Mouse (Mus musculus) central nervous system, embryonic 14 days (tissue): Measurements from ENCODE around the gene Wasf3. TPM values are rescaled to one million over a fixed set of nuclear protein-coding genes. Genes with fewer than 3 reads are reported as not detected.

Experiments
- polyA plus RNA-seq: library from polyadenylated mRNA; depleted of rRNA; stranded (reverse); fragments of >200 nt; gene quantifications from 2 replicates; pipeline ENCODE4 v1.2.3, GENCODE M21; 2012; rRNA removed

Wasf3 gene
- 23.5 and 24.5 TPM in 2 replicates for polyA plus RNA-seq

DNA sequence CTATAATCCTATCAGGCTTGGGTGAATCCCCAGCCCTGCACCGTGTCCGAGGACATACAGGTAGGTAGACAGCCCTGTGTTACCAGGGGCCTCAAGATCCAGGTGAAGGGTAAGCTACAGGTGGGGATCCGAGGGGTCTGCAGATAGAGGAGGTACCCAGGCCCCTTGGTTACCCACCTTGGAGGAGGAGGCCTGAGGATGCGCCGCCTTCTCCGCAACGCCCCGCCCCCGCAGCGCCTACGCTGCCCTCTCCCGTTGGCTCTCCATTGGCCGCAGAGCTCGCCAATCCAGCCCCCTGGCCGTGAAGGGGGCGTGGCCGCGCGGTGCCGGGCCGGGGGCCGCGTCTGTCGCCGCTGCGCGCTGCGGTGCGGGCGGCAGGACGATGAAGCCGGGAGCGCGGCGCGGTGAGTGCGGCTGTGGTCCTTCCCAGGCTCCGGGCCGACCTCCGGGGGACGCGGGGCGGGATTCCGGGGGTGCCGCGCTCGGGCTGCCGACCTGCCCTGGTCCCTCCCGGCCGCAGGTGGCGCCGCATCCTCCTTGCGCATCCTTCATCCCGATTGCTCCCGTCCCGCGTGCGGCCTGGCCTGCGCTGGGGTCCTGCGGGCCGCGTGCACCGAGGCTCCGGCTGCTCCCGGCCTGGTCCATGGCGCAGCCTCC, at the start of gene Wasf3:
TSS of gene Wasf3 (plus strand) at position 51 of the 657 bp plus-strand sequence.

DNA sequence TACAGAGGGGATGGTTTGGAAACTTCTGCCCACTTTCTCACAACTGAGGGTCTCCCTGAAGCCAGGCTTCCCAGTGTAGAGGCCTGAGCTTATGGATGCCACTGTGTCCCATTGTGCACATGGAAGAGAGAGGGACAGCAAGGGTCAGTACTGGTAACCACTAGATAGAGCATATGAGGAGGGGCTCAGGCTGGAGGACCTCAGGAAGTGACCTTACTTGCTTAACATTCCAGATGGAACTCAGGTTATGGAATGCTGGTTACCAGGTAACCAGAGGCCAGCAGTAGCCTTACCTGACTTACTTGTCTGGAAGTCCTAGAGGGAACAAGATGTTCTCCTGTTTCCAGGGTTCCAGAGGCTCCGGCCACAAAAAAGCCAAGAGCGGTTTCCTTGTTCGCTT, 96.9 kb downstream of the Wasf3 start, which contains the start of gene Gm6408:
TSS of gene Gm6408 (plus strand) at position 301 of the 400 bp plus-strand sequence.

DNA sequence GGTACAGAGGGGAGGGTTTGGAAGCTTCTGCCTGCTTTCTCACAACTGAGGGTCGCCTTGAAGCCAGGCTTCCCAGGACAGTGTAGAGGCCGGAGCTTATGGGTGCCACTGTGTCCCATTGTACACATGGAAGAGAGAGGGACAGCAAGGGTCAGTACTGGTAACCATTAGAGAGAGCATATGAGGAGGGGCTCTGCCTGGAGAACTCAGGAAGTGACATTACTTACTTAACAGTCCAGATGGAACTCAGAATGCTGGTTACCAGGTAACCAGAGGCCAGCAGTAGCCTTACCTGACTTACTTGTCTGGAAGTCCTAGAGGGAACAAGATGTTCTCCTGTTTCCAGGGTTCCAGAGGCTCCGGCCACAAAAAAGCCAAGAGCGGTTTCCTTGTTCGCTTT, 106.3 kb downstream of the Wasf3 start, which contains the start of gene Gm6370:
TSS of gene Gm6370 (plus strand) at position 301 of the 400 bp plus-strand sequence.

DNA sequence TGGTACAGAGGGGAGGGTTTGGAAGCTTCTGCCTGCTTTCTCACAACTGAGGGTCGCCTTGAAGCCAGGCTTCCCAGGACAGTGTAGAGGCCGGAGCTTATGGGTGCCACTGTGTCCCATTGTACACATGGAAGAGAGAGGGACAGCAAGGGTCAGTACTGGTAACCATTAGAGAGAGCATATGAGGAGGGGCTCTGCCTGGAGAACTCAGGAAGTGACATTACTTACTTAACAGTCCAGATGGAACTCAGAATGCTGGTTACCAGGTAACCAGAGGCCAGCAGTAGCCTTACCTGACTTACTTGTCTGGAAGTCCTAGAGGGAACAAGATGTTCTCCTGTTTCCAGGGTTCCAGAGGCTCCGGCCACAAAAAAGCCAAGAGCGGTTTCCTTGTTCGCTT, 117.3 kb downstream of the Wasf3 start, which contains the start of gene 4930449I24Rik:
TSS of gene 4930449I24Rik (plus strand) at position 301 of the 400 bp plus-strand sequence.

DNA sequence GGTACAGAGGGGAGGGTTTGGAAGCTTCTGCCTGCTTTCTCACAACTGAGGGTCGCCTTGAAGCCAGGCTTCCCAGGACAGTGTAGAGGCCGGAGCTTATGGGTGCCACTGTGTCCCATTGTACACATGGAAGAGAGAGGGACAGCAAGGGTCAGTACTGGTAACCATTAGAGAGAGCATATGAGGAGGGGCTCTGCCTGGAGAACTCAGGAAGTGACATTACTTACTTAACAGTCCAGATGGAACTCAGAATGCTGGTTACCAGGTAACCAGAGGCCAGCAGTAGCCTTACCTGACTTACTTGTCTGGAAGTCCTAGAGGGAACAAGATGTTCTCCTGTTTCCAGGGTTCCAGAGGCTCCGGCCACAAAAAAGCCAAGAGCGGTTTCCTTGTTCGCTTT, 129.0 kb downstream of the Wasf3 start, which contains the start of gene Gm3402:
TSS of gene Gm3402 (plus strand) at position 301 of the 400 bp plus-strand sequence.

Other genes with a start within 250 kb of the Wasf3 start
- not detected in 2 replicates for gene Gm5565, start 224.4 kb upstream of the Wasf3 start, polyA plus RNA-seq
- gene Gm6309, start 214.3 kb upstream of the Wasf3 start, polyA plus RNA-seq: not detected in 2 replicates
- 0.65 and 0.68 TPM in 2 replicates for gene 1700001J03Rik, start 199.7 kb upstream of the Wasf3 start, polyA plus RNA-seq
- gene Rnf6, start 163.4 kb upstream of the Wasf3 start, polyA plus RNA-seq: 19.4 and 21.3 TPM in 2 replicates
- gene Cdk8, start 153.8 kb upstream of the Wasf3 start, polyA plus RNA-seq: 68.7 and 72.1 TPM in 2 replicates
- gene Gm6408, start 97.0 kb downstream of the Wasf3 start, polyA plus RNA-seq: 0.04 and 0.08 TPM in 2 replicates
- not detected in 2 replicates for gene Gm6370, start 106.4 kb downstream of the Wasf3 start, polyA plus RNA-seq
- not detected in 2 replicates for gene 4930449I24Rik, start 117.4 kb downstream of the Wasf3 start, polyA plus RNA-seq
- not detected in 2 replicates for gene Gm3402, start 129.1 kb downstream of the Wasf3 start, polyA plus RNA-seq
- gene Gm3404, start 140.8 kb downstream of the Wasf3 start, polyA plus RNA-seq: not detected in 2 replicates
- not detected in 2 replicates for gene Gm3409, start 152.7 kb downstream of the Wasf3 start, polyA plus RNA-seq
- gene Gm3415, start 171.2 kb downstream of the Wasf3 start, polyA plus RNA-seq: not detected in 2 replicates
- gene Gpr12, start 200.3 kb downstream of the Wasf3 start, polyA plus RNA-seq: 10.8 and 11.7 TPM in 2 replicates